Mouse (Mus musculus): Measurements from ENCODE around the gene Sipa1l3. TPM values are rescaled to one million over a fixed set of nuclear protein-coding genes. Genes with fewer than 3 reads are reported as not detected.

Gene Sipa1l3
- total RNA-seq, 2 experiments from 2014 or later = 51.3 to 61.8 TPM

GRCm38 (mm10) chr7:29314844-29315628 is 203.4 kb downstream of the Sipa1l3 start:
- DNase-seq (ENCODE audit: extremely low spot score in 1 of 2, low spot score in 2 of 2) = peak; percentile 65 to 66
- TF ChIP-seq CTCF (IDR thresholded peaks at IDR 0.05) = no peak
- Histone ChIP-seq H3K4me3 (peak overlapping the region; percentile 21), H3K27ac (peak overlapping the region; percentile 95)
- intact Hi-C loops (cut with DNase I) = no loop called here

GRCm38 (mm10) chr7:29313572-29314261 is 204.7 kb downstream of the Sipa1l3 start:
- no peak for TF ChIP-seq CTCF (IDR thresholded peaks at IDR 0.05)
- peak overlapping the region; percentile 95 for H3K27ac ChIP-seq
- peak overlapping the region; percentile 11; the same call in 1 of the 2 replicates for H3K4me3 ChIP-seq
- DNase-seq (ENCODE audit: extremely low spot score in 1 of 2, low spot score in 2 of 2) = no peak
- intact Hi-C loops (cut with DNase I) = no loop called here

- peak overlapping the region; percentile 29; the same call in 1 of the 2 replicates for H3K4me3 ChIP-seq
- intact Hi-C loops (cut with DNase I) = no loop called here
- peak; percentile 47 to 56 for DNase-seq (ENCODE audit: extremely low spot score in 1 of 2, low spot score in 2 of 2)
- no peak for TF ChIP-seq CTCF (IDR thresholded peaks at IDR 0.05)
- H3K27ac ChIP-seq = peak overlapping the region; percentile 86
These were observed 205.4 kb downstream of the Sipa1l3 start for GRCm38 (mm10) chr7:29313051-29313450.

- no peak for DNase-seq (ENCODE audit: extremely low spot score in 1 of 2, low spot score in 2 of 2)
- TF ChIP-seq CTCF (IDR thresholded peaks at IDR 0.05) = no peak
- intact Hi-C loops (cut with DNase I) = loop anchor here (2.0 kb wide), 1 partner anchor 53 kb away; no protein-coding TSS in a partner anchor
- peak overlapping the region; percentile 87 for H3K27ac ChIP-seq
- H3K4me3 ChIP-seq = peak overlapping the region; percentile 67
These were observed 208.7 kb downstream of the Sipa1l3 start for GRCm38 (mm10) chr7:29309749-29310148.

- intact Hi-C loops (cut with DNase I) = loop anchor here (2.0 kb wide), 1 partner anchor 54 kb away; no protein-coding TSS in a partner anchor
- Histone ChIP-seq H3K4me3 (peak overlapping the region; percentile 67), H3K27ac (peak overlapping the region; percentile 87)
- no peak for TF ChIP-seq CTCF (IDR thresholded peaks at IDR 0.05)
- DNase-seq (ENCODE audit: extremely low spot score in 1 of 2, low spot score in 2 of 2) = peak; percentile 66 to 84
These were observed 209.2 kb downstream of the Sipa1l3 start for GRCm38 (mm10) chr7:29309221-29309721.

GRCm38 (mm10) chr7:29307350-29308104 is 210.9 kb downstream of the Sipa1l3 start:
- Histone ChIP-seq H3K4me3 (peak overlapping the region; percentile 67), H3K27ac (peak overlapping the region; percentile 87)
- no peak for TF ChIP-seq CTCF (IDR thresholded peaks at IDR 0.05)
- DNase-seq (ENCODE audit: extremely low spot score in 1 of 2, low spot score in 2 of 2) = peak; percentile 95 to 96
- intact Hi-C loops (cut with DNase I) = loop anchor here (2.0 kb wide), 1 partner anchor 55 kb away; no protein-coding TSS in a partner anchor

GRCm38 (mm10) chr7:29306619-29307018 is 211.8 kb downstream of the Sipa1l3 start:
- H3K27ac ChIP-seq = no peak overlapping the region
- no peak overlapping the region; the same call in 1 of the 2 replicates for H3K4me3 ChIP-seq
- TF ChIP-seq CTCF (IDR thresholded peaks at IDR 0.05) = peak; percentile 56
- no peak for DNase-seq (ENCODE audit: extremely low spot score in 1 of 2, low spot score in 2 of 2)
- intact Hi-C loops (cut with DNase I) = no loop called here

- Histone ChIP-seq H3K27ac (no peak overlapping the region), H3K4me3 (no peak overlapping the region; the same call in 1 of the 2 replicates)
- DNase-seq (ENCODE audit: extremely low spot score in 1 of 2, low spot score in 2 of 2) = no peak
- intact Hi-C loops (cut with DNase I) = no loop called here
- no peak for TF ChIP-seq CTCF (IDR thresholded peaks at IDR 0.05)
These were observed 212.3 kb downstream of the Sipa1l3 start for GRCm38 (mm10) chr7:29306108-29306507.

- DNase-seq (ENCODE audit: extremely low spot score in 1 of 2, low spot score in 2 of 2) = peak; percentile 17 to 40
- no peak for TF ChIP-seq CTCF (IDR thresholded peaks at IDR 0.05)
- Histone ChIP-seq H3K27ac (peak overlapping the region; percentile 77), H3K4me3 (peak overlapping the region; percentile 77)
- intact Hi-C loops (cut with DNase I) = no loop called here
These were observed 213.0 kb downstream of the Sipa1l3 start for GRCm38 (mm10) chr7:29305263-29305988.

- intact Hi-C loops (cut with DNase I) = loop anchor here (5.0 kb wide), 1 partner anchor 177 kb away; the partner anchor contains the start of gene Ryr1
- no peak for TF ChIP-seq CTCF (IDR thresholded peaks at IDR 0.05)
- peak; percentile 33 to 52 for DNase-seq (ENCODE audit: extremely low spot score in 1 of 2, low spot score in 2 of 2)
- Histone ChIP-seq H3K4me3 (peak overlapping the region; percentile 77), H3K27ac (peak overlapping the region; percentile 77)
These were observed 213.8 kb downstream of the Sipa1l3 start for GRCm38 (mm10) chr7:29304463-29305262.

All from left cerebral cortex, adult 2 months (tissue).